Mouse (Mus musculus): ENCODE data around the gene Cacng7. TPM values are rescaled to one million over a fixed set of nuclear protein-coding genes. Genes with fewer than 3 reads are reported as not detected.

Gene Cacng7
- polyA plus RNA-seq, 1 experiment from 2014 or later = 2.9 TPM

DNA sequence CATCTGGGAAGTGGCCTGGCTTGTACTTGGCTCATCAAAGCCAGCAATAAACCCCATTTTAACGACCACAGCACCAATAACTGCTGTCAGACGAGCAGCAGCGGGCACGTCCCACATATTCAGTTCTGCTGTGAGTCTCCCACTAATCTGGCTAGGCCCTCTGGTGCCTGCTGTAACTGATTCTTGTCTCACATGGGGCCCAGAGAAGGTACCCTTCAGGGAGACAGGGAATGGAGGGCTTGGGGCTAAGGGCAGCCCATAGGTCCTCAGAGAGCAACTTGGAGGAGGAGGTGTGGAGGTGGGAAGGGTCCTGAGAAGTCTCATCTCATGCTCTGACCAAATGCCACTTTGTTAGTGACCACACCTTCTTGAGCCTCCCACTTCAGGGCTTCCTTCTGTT is 24.1 kb upstream of the Cacng7 start:
- H3K27me3 ChIP-seq (ENCODE audit: control insufficient read depth, insufficient read depth, low read length) = peaks cover 13% of the 10 kb centered on the region
- WGBS = 71% methylated on average over 4 of the region's 4 CpGs

DNA sequence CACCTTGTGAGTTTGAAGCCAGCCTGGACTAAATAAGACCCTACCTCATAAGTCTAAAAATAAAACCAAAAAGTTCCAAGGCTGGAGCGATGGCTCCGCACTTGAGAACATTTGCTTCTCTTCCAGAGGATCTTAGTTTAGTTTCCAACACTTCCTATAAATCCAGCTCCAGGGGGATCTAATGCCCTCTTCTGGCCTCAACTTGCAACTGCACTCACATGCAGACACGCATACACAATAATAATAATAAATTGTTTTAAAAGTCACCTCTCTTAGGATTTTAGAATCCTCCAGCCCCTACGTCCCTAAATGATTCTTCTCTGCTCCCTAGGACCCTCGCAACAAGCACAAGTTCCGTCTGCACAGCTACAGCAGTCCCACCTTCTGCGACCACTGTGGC is 22.5 kb upstream of the Cacng7 start:
- ATAC-seq (replicated peaks; ENCODE audit: insufficient number of reproducible peaks, low FRiP score, low TSS enrichment, low read depth) = no peak

More for the DNA sequence above, 24.1 kb upstream of the Cacng7 start:
- H3K27ac ChIP-seq (replicated peaks; ENCODE audit: low read depth, low read length) = no peak overlapping the region
- H3K36me3 ChIP-seq (replicated peaks; ENCODE audit: control insufficient read depth, insufficient read depth, low read depth, low read length) = no peaks in the 10 kb centered on the region
- no peak overlapping the region for H3K9ac ChIP-seq (replicated peaks; ENCODE audit: low read length)
- no peak for ATAC-seq (replicated peaks; ENCODE audit: insufficient number of reproducible peaks, low FRiP score, low TSS enrichment, low read depth)
- DNase-seq (ENCODE audit: low spot score) = no peak
- H3K4me1 ChIP-seq (ENCODE audit: control insufficient read depth, insufficient read depth, low read length) = peaks cover 2% of the 10 kb centered on the region
- no peak overlapping the region for H3K4me2 ChIP-seq (ENCODE audit: low read depth, low read length)
- no peaks in the 10 kb centered on the region for H3K9me3 ChIP-seq (replicated peaks; ENCODE audit: control insufficient read depth, low read length)
- no peak overlapping the region for H3K4me3 ChIP-seq (ENCODE audit: low read depth, low read length)

DNA sequence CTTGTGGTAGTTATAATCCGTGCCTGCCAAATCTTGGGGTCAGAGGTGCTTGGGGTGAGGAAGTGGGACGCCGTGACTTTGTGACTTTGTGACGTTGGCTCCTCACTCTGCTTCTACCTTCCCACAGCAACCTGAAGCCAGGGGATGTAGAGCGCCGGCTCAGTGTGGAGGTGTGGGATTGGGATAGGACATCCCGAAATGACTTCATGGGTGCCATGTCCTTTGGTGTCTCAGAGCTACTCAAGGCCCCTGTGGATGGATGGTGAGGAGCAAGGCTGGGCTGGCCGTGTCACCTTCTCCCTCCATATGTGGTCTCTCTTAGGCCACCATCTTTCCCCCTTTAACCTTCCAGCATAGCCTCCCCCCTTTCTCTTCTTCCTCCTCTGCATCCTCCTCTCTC is 19.2 kb upstream of the Cacng7 start:
- no peaks in the 10 kb centered on the region for H3K36me3 ChIP-seq (replicated peaks; ENCODE audit: control insufficient read depth, insufficient read depth, low read depth, low read length)
- no peaks in the 10 kb centered on the region for H3K27me3 ChIP-seq (ENCODE audit: control insufficient read depth, insufficient read depth, low read length)
- ATAC-seq (replicated peaks; ENCODE audit: insufficient number of reproducible peaks, low FRiP score, low TSS enrichment, low read depth) (peak; percentile 32; the same call in 1 of the 2 replicates), DNase-seq (ENCODE audit: low spot score) (no peak)
- WGBS = 83% methylated on average over 8 of the region's 8 CpGs
- no peak overlapping the region for H3K27ac ChIP-seq (replicated peaks; ENCODE audit: low read depth, low read length)
- no peak overlapping the region for H3K4me3 ChIP-seq (ENCODE audit: low read depth, low read length)
- H3K4me1 ChIP-seq (ENCODE audit: control insufficient read depth, insufficient read depth, low read length) = no peaks in the 10 kb centered on the region
- H3K9ac ChIP-seq (replicated peaks; ENCODE audit: low read length) = no peak overlapping the region
- H3K4me2 ChIP-seq (ENCODE audit: low read depth, low read length) = no peak overlapping the region
- no peaks in the 10 kb centered on the region for H3K9me3 ChIP-seq (replicated peaks; ENCODE audit: control insufficient read depth, low read length)

More for the DNA sequence above, 22.5 kb upstream of the Cacng7 start:
- no peaks in the 10 kb centered on the region for H3K36me3 ChIP-seq (replicated peaks; ENCODE audit: control insufficient read depth, insufficient read depth, low read depth, low read length)
- no peaks in the 10 kb centered on the region for H3K9me3 ChIP-seq (replicated peaks; ENCODE audit: control insufficient read depth, low read length)
- H3K27me3 ChIP-seq (ENCODE audit: control insufficient read depth, insufficient read depth, low read length) = 0 out of 2 replicates have a peak, but pooled peaks cover 3% of the 10 kb centered on the region
- no peak overlapping the region for H3K27ac ChIP-seq (replicated peaks; ENCODE audit: low read depth, low read length)
- no peak overlapping the region for H3K4me3 ChIP-seq (ENCODE audit: low read depth, low read length)
- H3K4me2 ChIP-seq (ENCODE audit: low read depth, low read length) = no peak overlapping the region
- H3K9ac ChIP-seq (replicated peaks; ENCODE audit: low read length) = no peak overlapping the region
- H3K4me1 ChIP-seq (ENCODE audit: control insufficient read depth, insufficient read depth, low read length) = no peaks in the 10 kb centered on the region
- WGBS = 92% methylated on average over 7 of the region's 7 CpGs
- no peak for DNase-seq (ENCODE audit: low spot score)

DNA sequence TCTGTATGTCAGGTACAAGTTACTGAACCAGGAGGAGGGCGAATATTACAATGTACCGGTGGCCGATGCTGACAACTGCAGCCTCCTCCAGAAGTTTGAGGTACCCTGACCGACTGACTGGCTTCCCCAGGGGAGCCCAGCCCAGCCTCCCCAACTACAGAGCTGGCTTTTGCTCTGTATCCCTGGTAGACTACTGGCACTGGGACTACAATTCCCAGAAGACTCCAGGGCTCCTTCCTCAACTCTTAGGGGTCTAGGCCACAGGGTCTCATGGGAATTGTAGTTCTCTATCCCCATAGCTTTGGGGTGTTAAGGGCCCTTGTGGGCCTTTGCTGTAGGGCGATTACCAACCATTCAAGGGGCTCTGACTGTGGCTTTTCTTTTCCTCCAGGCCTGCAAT is 18.6 kb upstream of the Cacng7 start:
- H3K4me1 ChIP-seq (ENCODE audit: control insufficient read depth, insufficient read depth, low read length) = no peaks in the 10 kb centered on the region
- H3K36me3 ChIP-seq (replicated peaks; ENCODE audit: control insufficient read depth, insufficient read depth, low read depth, low read length) = no peaks in the 10 kb centered on the region
- WGBS = 60% methylated on average over 5 of the region's 5 CpGs
- H3K4me3 ChIP-seq (ENCODE audit: low read depth, low read length) = no peak overlapping the region
- peak; percentile 18 for DNase-seq (ENCODE audit: low spot score)
- no peaks in the 10 kb centered on the region for H3K27me3 ChIP-seq (ENCODE audit: control insufficient read depth, insufficient read depth, low read length)
- ATAC-seq (replicated peaks; ENCODE audit: insufficient number of reproducible peaks, low FRiP score, low TSS enrichment, low read depth) = 0 out of 2 replicates have a peak, but pooled peaks have one; percentile 44
- H3K9ac ChIP-seq (replicated peaks; ENCODE audit: low read length) = no peak overlapping the region
- H3K4me2 ChIP-seq (ENCODE audit: low read depth, low read length) = no peak overlapping the region
- no peaks in the 10 kb centered on the region for H3K9me3 ChIP-seq (replicated peaks; ENCODE audit: control insufficient read depth, low read length)
- no peak overlapping the region for H3K27ac ChIP-seq (replicated peaks; ENCODE audit: low read depth, low read length)

DNA sequence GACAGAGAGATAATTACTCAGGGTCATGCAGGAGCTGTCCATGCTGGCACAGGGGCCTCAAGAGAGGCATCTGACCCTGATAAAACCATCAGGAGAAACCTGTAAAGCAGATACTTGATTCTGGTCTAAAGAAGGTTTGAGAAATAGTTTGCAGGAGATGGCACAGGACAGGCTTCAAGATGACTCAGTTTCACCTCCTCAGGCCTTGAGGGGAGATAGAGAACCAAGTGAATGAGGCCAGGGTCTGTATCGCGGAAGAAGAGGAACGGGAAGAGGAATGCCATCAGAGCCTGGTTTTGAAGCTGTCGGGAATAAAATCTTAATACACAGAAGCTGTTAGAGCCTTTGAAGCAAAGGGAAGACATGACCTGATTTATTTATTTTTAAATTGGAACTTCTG is 15.1 kb upstream of the Cacng7 start:
- no peaks in the 10 kb centered on the region for H3K9me3 ChIP-seq (replicated peaks; ENCODE audit: control insufficient read depth, low read length)

DNA sequence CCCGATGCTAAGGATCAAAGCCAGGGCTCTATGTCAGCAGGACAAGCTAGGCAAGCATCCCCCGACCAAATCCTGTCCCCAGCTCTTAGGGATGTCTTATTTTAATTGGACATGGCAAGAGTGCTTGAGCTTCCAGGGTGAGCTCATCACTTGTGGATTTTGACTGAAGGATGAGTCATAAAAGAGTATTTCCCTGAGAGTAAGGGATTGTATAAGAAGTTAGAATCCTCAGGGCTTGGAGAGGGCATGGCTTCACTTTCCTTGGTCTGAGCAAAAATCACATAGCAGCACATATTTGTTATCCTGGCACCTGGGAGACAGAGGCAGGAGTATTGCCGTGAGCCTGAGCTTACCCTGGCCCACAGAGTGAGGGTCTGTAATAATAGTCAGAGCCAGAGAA is 11.9 kb upstream of the Cacng7 start:
- DNase-seq (ENCODE audit: low spot score) (no peak), ATAC-seq (replicated peaks; ENCODE audit: insufficient number of reproducible peaks, low FRiP score, low TSS enrichment, low read depth) (no peak)
- Histone ChIP-seq H3K27ac (replicated peaks; ENCODE audit: low read depth, low read length) (no peak overlapping the region), H3K9ac (replicated peaks; ENCODE audit: low read length) (no peak overlapping the region), H3K4me1 (ENCODE audit: control insufficient read depth, insufficient read depth, low read length) (no peaks in the 10 kb centered on the region), H3K36me3 (replicated peaks; ENCODE audit: control insufficient read depth, insufficient read depth, low read depth, low read length) (no peaks in the 10 kb centered on the region), H3K9me3 (replicated peaks; ENCODE audit: control insufficient read depth, low read length) (no peaks in the 10 kb centered on the region), H3K4me2 (ENCODE audit: low read depth, low read length) (no peak overlapping the region), H3K4me3 (ENCODE audit: low read depth, low read length) (no peak overlapping the region), H3K27me3 (ENCODE audit: control insufficient read depth, insufficient read depth, low read length) (no peaks in the 10 kb centered on the region)
- WGBS = 67% methylated on average over 3 of the region's 3 CpGs

More for the DNA sequence above, 15.1 kb upstream of the Cacng7 start:
- Histone ChIP-seq H3K4me2 (ENCODE audit: low read depth, low read length) (no peak overlapping the region), H3K27ac (replicated peaks; ENCODE audit: low read depth, low read length) (no peak overlapping the region), H3K36me3 (replicated peaks; ENCODE audit: control insufficient read depth, insufficient read depth, low read depth, low read length) (no peaks in the 10 kb centered on the region), H3K9ac (replicated peaks; ENCODE audit: low read length) (no peak overlapping the region), H3K4me1 (ENCODE audit: control insufficient read depth, insufficient read depth, low read length) (no peaks in the 10 kb centered on the region), H3K27me3 (ENCODE audit: control insufficient read depth, insufficient read depth, low read length) (no peaks in the 10 kb centered on the region), H3K4me3 (ENCODE audit: low read depth, low read length) (no peak overlapping the region)
- WGBS = 36% methylated on average over 4 of the region's 4 CpGs
- ATAC-seq (replicated peaks; ENCODE audit: insufficient number of reproducible peaks, low FRiP score, low TSS enrichment, low read depth) = no peak
- no peak for DNase-seq (ENCODE audit: low spot score)

DNA sequence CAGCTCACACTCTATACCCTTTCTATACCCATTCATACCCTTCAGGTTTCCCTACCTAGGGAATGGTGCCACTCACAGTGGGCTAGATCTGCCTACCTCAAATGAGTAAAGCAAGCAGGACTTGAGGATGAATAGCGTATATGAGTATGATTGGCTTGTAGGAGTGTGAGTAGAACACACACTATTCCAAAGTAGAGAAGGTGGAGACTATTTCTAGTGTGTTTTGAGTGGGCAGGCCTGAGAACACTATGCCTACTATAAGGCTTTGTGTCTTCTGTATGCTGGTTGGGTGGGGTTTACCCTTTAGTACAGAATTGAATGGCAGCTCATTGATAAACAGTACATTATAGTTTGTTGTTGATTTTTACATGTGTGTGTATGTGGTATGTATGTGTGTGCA is 8.9 kb upstream of the Cacng7 start:
- no peaks in the 10 kb centered on the region for H3K36me3 ChIP-seq (replicated peaks; ENCODE audit: control insufficient read depth, insufficient read depth, low read depth, low read length)
- ATAC-seq (replicated peaks; ENCODE audit: insufficient number of reproducible peaks, low FRiP score, low TSS enrichment, low read depth) (no peak), DNase-seq (ENCODE audit: low spot score) (no peak)
- 94% methylated on average over 1 of the region's 1 CpGs for whole genome bisulfite sequencing
- H3K4me2 ChIP-seq (ENCODE audit: low read depth, low read length) = no peak overlapping the region
- no peaks in the 10 kb centered on the region for H3K27me3 ChIP-seq (ENCODE audit: control insufficient read depth, insufficient read depth, low read length)
- H3K9ac ChIP-seq (replicated peaks; ENCODE audit: low read length) = no peak overlapping the region
- no peak overlapping the region for H3K4me3 ChIP-seq (ENCODE audit: low read depth, low read length)
- no peak overlapping the region for H3K27ac ChIP-seq (replicated peaks; ENCODE audit: low read depth, low read length)
- no peaks in the 10 kb centered on the region for H3K9me3 ChIP-seq (replicated peaks; ENCODE audit: control insufficient read depth, low read length)
- H3K4me1 ChIP-seq (ENCODE audit: control insufficient read depth, insufficient read depth, low read length) = no peaks in the 10 kb centered on the region

DNA sequence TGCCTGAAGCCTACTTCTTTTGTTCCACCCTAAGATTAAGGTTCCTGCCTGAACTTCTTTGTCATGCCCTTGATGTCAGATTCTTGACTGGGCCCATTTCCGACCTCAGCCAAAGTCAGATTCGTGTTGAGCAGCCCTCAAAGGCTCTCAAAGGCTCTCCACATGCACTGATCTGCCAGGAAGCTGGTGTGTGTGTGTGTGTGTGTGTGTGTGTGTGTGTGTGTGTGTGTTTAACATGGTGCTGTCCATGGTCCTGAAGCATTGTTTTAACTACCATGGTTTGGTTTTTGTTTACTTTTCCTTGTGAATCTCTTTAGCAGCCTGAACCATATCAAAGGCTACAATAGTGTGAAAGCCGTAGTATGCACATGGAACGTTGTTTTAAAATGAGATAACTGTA is 4.8 kb upstream of the Cacng7 start:
- WGBS = 74% methylated on average over 4 of the region's 4 CpGs
- no peaks in the 10 kb centered on the region for H3K4me1 ChIP-seq (ENCODE audit: control insufficient read depth, insufficient read depth, low read length)
- H3K9me3 ChIP-seq (replicated peaks; ENCODE audit: control insufficient read depth, low read length) = no peaks in the 10 kb centered on the region
- H3K9ac ChIP-seq (replicated peaks; ENCODE audit: low read length) = no peak overlapping the region
- H3K27ac ChIP-seq (replicated peaks; ENCODE audit: low read depth, low read length) = no peak overlapping the region
- ATAC-seq (replicated peaks; ENCODE audit: insufficient number of reproducible peaks, low FRiP score, low TSS enrichment, low read depth) = no peak
- no peak overlapping the region for H3K4me2 ChIP-seq (ENCODE audit: low read depth, low read length)
- DNase-seq (ENCODE audit: low spot score) = peak; percentile 53
- no peaks in the 10 kb centered on the region for H3K36me3 ChIP-seq (replicated peaks; ENCODE audit: control insufficient read depth, insufficient read depth, low read depth, low read length)
- no peaks in the 10 kb centered on the region for H3K27me3 ChIP-seq (ENCODE audit: control insufficient read depth, insufficient read depth, low read length)
- no peak overlapping the region for H3K4me3 ChIP-seq (ENCODE audit: low read depth, low read length)
